Mouse (Mus musculus): ENCODE results near the gene Slc7a1.
A peak's percentile ranks its signal among the peaks of the same experiment; 100 is the strongest.

- no peak for TF ChIP-seq USF1 (IDR thresholded peaks at IDR 0.05; ENCODE audit: low read depth, low read length)
- no peak for TF ChIP-seq HCFC1 (IDR thresholded peaks at IDR 0.05; ENCODE audit: low read depth, low read length)
- TF ChIP-seq CTCF (IDR thresholded peaks at IDR 0.05 in 2 of 3, conservative IDR thresholded peaks at IDR 0.05 in 1 of 3; ENCODE audit: control insufficient read depth in 1 of 3, insufficient read depth in 1 of 3, low read depth in 2 of 3, low read length in 3 of 3, poor library complexity in 1 of 3, severe bottlenecking in 1 of 3), result peak; percentile 62 to 83 (median 74)
- TF ChIP-seq TCF12 (IDR thresholded peaks at IDR 0.05; ENCODE audit: low read depth, low read length), result no peak
- TF ChIP-seq POLR2A (IDR thresholded peaks at IDR 0.05; ENCODE audit: control insufficient read depth in 1 of 2, insufficient read depth in 1 of 2, low read depth in 1 of 2, low read length in 2 of 2, poor library complexity in 1 of 2), result no peak; a peak in 1 of 4 replicates
- TF ChIP-seq CHD2 (IDR thresholded peaks at IDR 0.05; ENCODE audit: low read length), result no peak
- no peak for TF ChIP-seq TAL1 (IDR thresholded peaks at IDR 0.05; ENCODE audit: low read length)
- TF ChIP-seq MAFK (IDR thresholded peaks at IDR 0.05; ENCODE audit: borderline replicate concordance, low read depth, low read length), result no peak
Measured at GRCm38 (mm10) chr5:148387820-148388219, 11.9 kb downstream of the Slc7a1 start.

Data from MEL (cell line).